Mouse (Mus musculus) heart, embryonic 12.5 days (tissue): ENCODE results near the gene Arl2bp. TPM values are rescaled to one million over a fixed set of nuclear protein-coding genes. Genes with fewer than 3 reads are reported as not detected.

Experiments used
- ATAC-seq: fragments of 200-750 bp; cut with Nextera tagmentation; 2 replicates; pipeline ENCODE4 v1.8.0; 2017; ENCODE audit warnings: moderate TSS enrichment, moderate library complexity; ENCODE audit not compliant: insufficient number of reproducible peaks, low FRiP score
- H3K27ac ChIP-seq: fragments of 300-500 bp; sonication (generic); 2 replicates; pipeline ENCODE4 v1.5.1; 2016; ENCODE audit warnings: mild to moderate bottlenecking, moderate library complexity; ENCODE audit not compliant: poor library complexity, severe bottlenecking
- H3K27me3 ChIP-seq: fragments of 300-500 bp; sonication (generic); replicated peaks from 2 replicates; pipeline ENCODE4 v1.6.1; 2016; ENCODE audit warnings: mild to moderate bottlenecking, moderate library complexity
- H3K36me3 ChIP-seq: fragments of 300-500 bp; sonication (generic); 2 replicates; pipeline ENCODE4 v1.6.1; 2016; ENCODE audit warnings: mild to moderate bottlenecking, moderate library complexity
- H3K4me1 ChIP-seq: fragments of 300-500 bp; sonication (generic); replicated peaks from 2 replicates; pipeline ENCODE4 v1.6.1; 2016; ENCODE audit warnings: mild to moderate bottlenecking
- H3K4me2 ChIP-seq: fragments of 300-500 bp; sonication (generic); 2 replicates; pipeline ENCODE4 v1.6.1; 2016; ENCODE audit warnings: mild to moderate bottlenecking, moderate library complexity
- H3K4me3 ChIP-seq: fragments of 300-500 bp; sonication (generic); 2 replicates; pipeline ENCODE4 v1.5.1; 2016; ENCODE audit warnings: mild to moderate bottlenecking
- H3K9ac ChIP-seq: fragments of 300-500 bp; sonication (generic); 2 replicates; pipeline ENCODE4 v1.6.1; 2016; ENCODE audit warnings: mild to moderate bottlenecking, moderate library complexity
- H3K9me3 ChIP-seq: fragments of 300-500 bp; sonication (generic); replicated peaks from 2 replicates; pipeline ENCODE4 v1.6.1; 2016; ENCODE audit warnings: mild to moderate bottlenecking, moderate library complexity
- WGBS: fragments of 180-500 bp; shearing (Covaris S2); methylation state at CpG from one replicate; pipeline ENCODE4 v1.1.7; 2016; 5-methylcytosine and 5-hydroxymethylcytosine counted together
- polyA plus RNA-seq: library from polyadenylated mRNA; unstranded; fragments of >200 nt; fragmentation: Nextera tagmentation; extraction: Ambion mirVana; gene quantifications from 2 replicates; pipeline ENCODE4 v1.2.1, GENCODE M21; 2016

The Arl2bp gene
- polyA plus RNA-seq, 1 experiment from 2014 or later: 129 TPM

- Histone ChIP-seq H3K4me1 (peaks cover 28% of the 10 kb centered on the region), H3K4me2 (no peak overlapping the region), H3K4me3 (no peak overlapping the region), H3K36me3 (no peaks in the 10 kb centered on the region), H3K9ac (no peak overlapping the region), H3K9me3 (no peaks in the 10 kb centered on the region), H3K27ac (no peak overlapping the region), H3K27me3 (no peaks in the 10 kb centered on the region)
- 61% methylated on average over 10 of the region's 10 CpGs for WGBS
- ATAC-seq: no peak
Observed at GRCm38 (mm10) chr8:94705581-94706245, 39.3 kb downstream of the Arl2bp start.

DNA sequence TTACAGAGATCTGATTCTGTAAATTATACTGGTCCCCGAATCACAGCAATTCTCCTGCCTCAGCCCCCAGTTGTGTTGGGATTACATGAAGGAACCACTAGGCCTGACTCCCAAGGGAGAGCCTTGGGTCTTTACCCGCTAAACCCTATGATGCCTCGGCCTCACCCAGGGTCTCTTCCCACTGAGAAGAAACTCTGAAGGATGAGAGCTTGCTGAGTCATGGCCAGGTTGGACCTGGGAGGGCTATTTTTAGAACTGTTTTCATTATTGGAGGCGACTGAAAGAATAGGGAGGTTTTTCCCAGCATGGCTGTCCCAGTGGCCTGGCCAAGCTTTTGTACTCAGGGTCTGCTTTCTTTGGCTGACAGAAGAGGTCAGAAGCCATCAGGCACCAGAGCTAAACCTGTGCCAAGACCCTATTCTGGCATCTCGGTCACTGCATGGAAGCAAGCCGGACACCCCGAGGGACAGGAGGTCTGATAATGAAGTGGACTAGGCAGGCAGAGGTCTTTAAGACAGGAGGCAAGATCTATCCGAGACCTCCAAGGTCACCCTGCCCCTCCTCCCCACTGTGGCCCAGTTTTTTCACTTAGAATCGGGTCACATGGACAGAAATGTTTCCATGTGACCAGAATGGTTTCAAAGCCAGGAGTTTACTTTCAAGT, 40.5 kb downstream of the Arl2bp start:
- no peak for ATAC-seq
- no peak overlapping the region for H3K9ac ChIP-seq
- WGBS: 54% methylated on average over 9 of the region's 9 CpGs

DNA sequence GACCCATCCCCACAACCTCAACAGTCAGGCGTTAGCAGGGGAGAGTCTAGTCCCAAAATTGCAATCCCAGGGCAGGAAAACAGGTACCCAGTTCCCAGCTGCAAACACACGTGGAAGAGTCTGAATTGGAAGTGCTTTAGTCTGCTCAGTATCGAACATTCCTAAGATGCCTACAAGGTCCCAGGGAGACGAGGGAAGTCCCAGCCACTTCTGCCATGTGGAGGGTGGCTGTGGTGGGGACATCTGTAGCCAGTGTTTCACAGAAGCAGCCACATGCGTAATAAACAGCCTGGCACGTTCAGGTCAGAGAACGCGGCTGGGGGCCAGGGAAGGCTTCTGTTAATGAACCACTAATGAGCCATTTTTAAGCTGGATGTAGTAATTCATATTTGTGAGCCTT, 43.9 kb downstream of the Arl2bp start:
- peaks cover 21% of the 10 kb centered on the region for H3K4me1 ChIP-seq
- H3K9me3 ChIP-seq: no peaks in the 10 kb centered on the region
- no peak overlapping the region for H3K4me3 ChIP-seq
- no peak overlapping the region for H3K9ac ChIP-seq
- ATAC-seq: no peak
- peaks cover 3% of the 10 kb centered on the region; the same call in 1 of the 2 replicates for H3K27me3 ChIP-seq
- 63% methylated on average over 8 of the region's 8 CpGs for WGBS
- H3K27ac ChIP-seq: no peak overlapping the region
- no peak overlapping the region for H3K4me2 ChIP-seq
- no peaks in the 10 kb centered on the region for H3K36me3 ChIP-seq

More for the DNA sequence above, 40.5 kb downstream of the Arl2bp start:
- Histone ChIP-seq H3K4me2 (no peak overlapping the region), H3K4me3 (no peak overlapping the region), H3K36me3 (no peaks in the 10 kb centered on the region), H3K4me1 (peaks cover 28% of the 10 kb centered on the region), H3K27ac (no peak overlapping the region), H3K27me3 (no peaks in the 10 kb centered on the region), H3K9me3 (no peaks in the 10 kb centered on the region)

GRCm38 (mm10) chr8:94711160-94711718, 44.8 kb downstream of the Arl2bp start:
- no peak overlapping the region for H3K4me2 ChIP-seq
- WGBS: 46% methylated on average over 5 of the region's 5 CpGs
- ATAC-seq: no peak
- no peak overlapping the region for H3K9ac ChIP-seq
- H3K9me3 ChIP-seq: no peaks in the 10 kb centered on the region
- H3K36me3 ChIP-seq: no peaks in the 10 kb centered on the region
- H3K4me3 ChIP-seq: no peak overlapping the region
- H3K27ac ChIP-seq: no peak overlapping the region
- peaks cover 12% of the 10 kb centered on the region for H3K4me1 ChIP-seq
- H3K27me3 ChIP-seq: peaks cover 3% of the 10 kb centered on the region; the same call in 1 of the 2 replicates

DNA sequence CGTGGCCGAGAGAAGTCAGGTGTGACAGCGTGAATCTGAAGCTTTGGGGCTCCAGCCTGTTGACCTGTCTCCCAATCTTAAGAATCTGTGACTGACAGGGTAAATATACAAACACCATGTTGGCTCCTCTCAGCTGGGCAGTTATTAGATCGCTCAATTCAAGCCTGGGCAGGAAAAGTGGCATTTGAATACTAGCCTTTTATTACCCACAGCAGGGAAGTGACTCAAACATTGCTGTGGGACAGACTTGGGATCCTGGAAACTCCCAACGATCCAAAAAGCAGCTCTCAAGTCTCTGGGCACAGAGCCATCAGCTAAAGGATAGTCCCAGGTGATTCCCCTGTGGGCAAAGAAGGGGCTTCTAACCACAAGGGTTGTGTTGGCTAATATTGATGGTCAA, 48.2 kb downstream of the Arl2bp start:
- Histone ChIP-seq H3K27ac (no peak overlapping the region), H3K9ac (no peak overlapping the region), H3K4me1 (no peaks in the 10 kb centered on the region), H3K9me3 (no peaks in the 10 kb centered on the region), H3K4me2 (no peak overlapping the region), H3K27me3 (peaks cover 3% of the 10 kb centered on the region; the same call in 1 of the 2 replicates), H3K4me3 (no peak overlapping the region), H3K36me3 (no peaks in the 10 kb centered on the region)
- 56% methylated on average over 5 of the region's 5 CpGs for WGBS
- ATAC-seq: no peak

DNA sequence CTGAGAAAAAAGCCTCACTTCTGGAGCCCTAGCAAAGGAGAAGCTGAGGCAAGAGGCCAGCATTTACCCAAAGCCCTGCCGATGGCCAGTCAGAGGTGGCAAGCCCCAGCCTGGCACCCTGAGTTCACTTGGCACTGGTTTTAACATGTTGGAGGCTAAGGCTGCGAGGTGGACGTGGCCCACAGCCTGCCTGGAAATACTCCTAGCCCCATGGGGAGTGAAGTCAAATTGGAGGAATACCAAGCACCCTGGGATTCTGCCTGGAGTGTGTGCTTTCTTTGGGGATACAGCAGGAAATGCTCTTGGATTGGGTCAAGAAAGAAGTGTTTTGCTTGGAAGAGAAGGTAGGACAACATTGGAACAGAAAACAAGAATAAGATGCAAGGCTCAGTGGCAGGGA, 49.5 kb downstream of the Arl2bp start:
- Histone ChIP-seq H3K4me1 (no peaks in the 10 kb centered on the region), H3K4me3 (no peak overlapping the region), H3K4me2 (no peak overlapping the region), H3K36me3 (no peaks in the 10 kb centered on the region), H3K27ac (no peak overlapping the region), H3K9me3 (no peaks in the 10 kb centered on the region), H3K9ac (no peak overlapping the region), H3K27me3 (peaks cover 3% of the 10 kb centered on the region; the same call in 1 of the 2 replicates)
- ATAC-seq: no peak
- 87% methylated on average over 3 of the region's 3 CpGs for WGBS

DNA sequence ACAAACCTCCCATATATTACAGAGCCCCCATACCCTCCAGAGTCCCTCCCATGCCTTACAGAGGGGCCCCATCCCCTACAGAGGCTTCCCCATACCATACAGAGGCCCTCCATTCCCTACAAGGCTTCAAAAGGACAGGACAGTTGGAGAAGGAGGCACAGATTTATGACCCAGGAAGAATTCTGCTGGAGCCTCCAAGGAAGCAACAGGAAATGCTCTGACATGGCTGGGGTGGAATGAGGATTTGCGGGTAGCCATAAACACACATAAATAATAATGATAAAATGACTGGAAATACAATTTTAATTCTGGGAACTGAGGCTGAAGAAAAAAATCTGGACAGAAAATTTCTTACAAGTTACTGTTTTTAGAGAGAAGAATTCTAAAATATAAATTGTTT, 50.4 kb downstream of the Arl2bp start:
- no peaks in the 10 kb centered on the region for H3K4me1 ChIP-seq
- H3K27me3 ChIP-seq: peaks cover 3% of the 10 kb centered on the region; the same call in 1 of the 2 replicates
- no peaks in the 10 kb centered on the region for H3K36me3 ChIP-seq
- no peaks in the 10 kb centered on the region for H3K9me3 ChIP-seq
- WGBS: 79% methylated on average over 1 of the region's 1 CpGs
- H3K4me2 ChIP-seq: no peak overlapping the region
- H3K27ac ChIP-seq: no peak overlapping the region
- H3K4me3 ChIP-seq: no peak overlapping the region
- H3K9ac ChIP-seq: no peak overlapping the region
- no peak for ATAC-seq

Other genes starting within 250 kb of the Arl2bp start
- 0.08 and 0.19 TPM in 2 replicates for gene Nlrc5, start 232.2 kb upstream of the Arl2bp start, polyA plus RNA-seq
- 7.0 and 7.7 TPM in 2 replicates for gene Cpne2, start 133.6 kb upstream of the Arl2bp start, polyA plus RNA-seq
- gene Rspry1, start 64.7 kb upstream of the Arl2bp start, polyA plus RNA-seq: 25.4 and 26.0 TPM in 2 replicates
- gene Fam192a, start 64.6 kb upstream of the Arl2bp start, polyA plus RNA-seq: 44.9 and 48.1 TPM in 2 replicates
- 0.13 TPM in 1 of 2 replicates, not detected in the other for gene Pllp, start 29.7 kb downstream of the Arl2bp start, polyA plus RNA-seq
- not detected in 2 replicates for gene Ccl22, start 79.0 kb downstream of the Arl2bp start, polyA plus RNA-seq
- 13.1 and 15.2 TPM in 2 replicates for gene Cx3cl1, start 105.4 kb downstream of the Arl2bp start, polyA plus RNA-seq
- gene Ccl17, start 143.9 kb downstream of the Arl2bp start, polyA plus RNA-seq: 0.75 TPM in 1 of 2 replicates, not detected in the other
- gene Coq9, start 171.7 kb downstream of the Arl2bp start, polyA plus RNA-seq: 118 and 121 TPM in 2 replicates
- gene Ciapin1, start 171.8 kb downstream of the Arl2bp start, polyA plus RNA-seq: 102 and 109 TPM in 2 replicates
- gene Polr2c, start 190.8 kb downstream of the Arl2bp start, polyA plus RNA-seq: 122 and 126 TPM in 2 replicates
- 53.3 and 54.2 TPM in 2 replicates for gene Dok4, start 209.7 kb downstream of the Arl2bp start, polyA plus RNA-seq